Mouse (Mus musculus): ENCODE data around the gene Efna2.

Efna2 gene

GRCm38 (mm10) chr10:80168038-80168661, 11.1 kb upstream of the Efna2 start:
- peak; percentile 95 for DNase-seq (ENCODE audit: low read depth, low spot score)

GRCm38 (mm10) chr10:80169070-80169469, 10.2 kb upstream of the Efna2 start:
- DNase-seq (ENCODE audit: low read depth, low spot score): no peak

GRCm38 (mm10) chr10:80169651-80170050, 9.6 kb upstream of the Efna2 start:
- no peak for DNase-seq (ENCODE audit: low read depth, low spot score)

GRCm38 (mm10) chr10:80170052-80170451, 9.2 kb upstream of the Efna2 start:
- DNase-seq (ENCODE audit: low read depth, low spot score): no peak

- DNase-seq (ENCODE audit: low read depth, low spot score): no peak
Measured at GRCm38 (mm10) chr10:80170601-80171021, 8.7 kb upstream of the Efna2 start.

- DNase-seq (ENCODE audit: low read depth, low spot score): no peak
Measured at GRCm38 (mm10) chr10:80171252-80171651, 8.0 kb upstream of the Efna2 start.

- no peak for DNase-seq (ENCODE audit: low read depth, low spot score)
Measured at GRCm38 (mm10) chr10:80171760-80172526, 7.3 kb upstream of the Efna2 start.

GRCm38 (mm10) chr10:80172527-80173292, 6.6 kb upstream of the Efna2 start, which contains the start of gene 1600002K03Rik:
Gene 1600002K03Rik, plus strand, starts transcription at chr10:80172944.
- peak; percentile 95 for DNase-seq (ENCODE audit: low read depth, low spot score)

GRCm38 (mm10) chr10:80173358-80173757, 5.9 kb upstream of the Efna2 start:
- DNase-seq (ENCODE audit: low read depth, low spot score): peak; percentile 40

- DNase-seq (ENCODE audit: low read depth, low spot score): no peak
Measured at GRCm38 (mm10) chr10:80173955-80174640, 5.2 kb upstream of the Efna2 start.

GRCm38 (mm10) chr10:80174705-80175104, 4.6 kb upstream of the Efna2 start:
- peak; percentile 78 for DNase-seq (ENCODE audit: low read depth, low spot score)

- peak; percentile 71 for DNase-seq (ENCODE audit: low read depth, low spot score)
Measured at GRCm38 (mm10) chr10:80175536-80176269, 3.6 kb upstream of the Efna2 start.

- DNase-seq (ENCODE audit: low read depth, low spot score): peak; percentile 46
Measured at GRCm38 (mm10) chr10:80176270-80176834, 2.9 kb upstream of the Efna2 start.

- DNase-seq (ENCODE audit: low read depth, low spot score): peak; percentile 75
Measured at GRCm38 (mm10) chr10:80177441-80178279, 1.6 kb upstream of the Efna2 start.

- DNase-seq (ENCODE audit: low read depth, low spot score): no peak
Measured at GRCm38 (mm10) chr10:80180288-80180687, 1.0 kb downstream of the Efna2 start.

GRCm38 (mm10) chr10:80180823-80181222, 1.5 kb downstream of the Efna2 start:
- DNase-seq (ENCODE audit: low read depth, low spot score): no peak

- no peak for DNase-seq (ENCODE audit: low read depth, low spot score)
Measured at GRCm38 (mm10) chr10:80182547-80182946, 3.3 kb downstream of the Efna2 start.

GRCm38 (mm10) chr10:80186649-80187048, 7.4 kb downstream of the Efna2 start:
- DNase-seq (ENCODE audit: low read depth, low spot score): no peak

GRCm38 (mm10) chr10:80187739-80188138, 8.5 kb downstream of the Efna2 start:
- no peak for DNase-seq (ENCODE audit: low read depth, low spot score)
